Mouse (Mus musculus) myocyte (in vitro differentiated cells): ENCODE measurements at regions not wholly inside any gene's neighbourhood (a gene's known extent, or its start where the extent isn't known, plus 50 kb on each side); places are given as distances from the start of the nearest gene placed in this dataset.

Experiments used
- H3K27me3 ChIP-seq: one replicate; pipeline ENCODE4 v1.6.1; 2011; ENCODE audit not compliant: control insufficient read depth, insufficient read depth, insufficient read length
- H3K36me3 ChIP-seq: one replicate; pipeline ENCODE4 v1.6.1; 2011; ENCODE audit not compliant: control insufficient read depth, insufficient read depth
- H3K4me2 ChIP-seq: one replicate; pipeline ENCODE4 v1.6.1; 2011; ENCODE audit warnings: low read depth, control low read depth
- H3K4me3 ChIP-seq: one replicate; pipeline ENCODE4 v1.5.1; 2011; ENCODE audit warnings: mild to moderate bottlenecking, control low read depth, moderate library complexity
- H3K79me2 ChIP-seq: one replicate; pipeline ENCODE4 v1.6.1; 2011; ENCODE audit not compliant: control insufficient read depth, insufficient read depth
- H3ac ChIP-seq: one replicate; pipeline ENCODE4 v1.6.1; 2011; ENCODE audit not compliant: control insufficient read depth, insufficient read length
- CEBPB ChIP-seq: IDR thresholded peaks from 2 replicates; pipeline ENCODE4 v1.6.1; 2011; ENCODE audit warnings: mild to moderate bottlenecking, moderate library complexity; ENCODE audit not compliant: poor library complexity, insufficient read depth, severe bottlenecking
- E2F4 ChIP-seq: IDR thresholded peaks from one replicate; pipeline ENCODE4 v1.6.1; 2011; ENCODE audit warnings: mild to moderate bottlenecking, control low read depth, moderate library complexity; ENCODE audit not compliant: insufficient read depth
- MAX ChIP-seq: IDR thresholded peaks from one replicate; pipeline ENCODE4 v1.6.1; 2011; ENCODE audit warnings: low read depth, mild to moderate bottlenecking, control low read depth
- MYOD1 ChIP-seq, 3 experiments: IDR thresholded peaks; one replicate each; pipeline ENCODE4 v1.6.1; 2011; ENCODE audit warnings: control low read depth in 2 of 3, low read depth in 2 of 3, mild to moderate bottlenecking in 2 of 3, moderate library complexity in 1 of 3; ENCODE audit not compliant: insufficient read length in 2 of 3, control insufficient read depth in 1 of 3
- MYOG ChIP-seq, 3 experiments: IDR thresholded peaks; one replicate each; pipeline ENCODE4 v1.6.1; 2011; ENCODE audit warnings: control low read depth in 2 of 3, low read depth in 2 of 3, mild to moderate bottlenecking in 2 of 3; ENCODE audit not compliant: insufficient read length in 2 of 3, control insufficient read depth in 1 of 3, insufficient read depth in 1 of 3
- POLR2A ChIP-seq: IDR thresholded peaks from one replicate; pipeline ENCODE4 v1.6.1; 2011; ENCODE audit warnings: low read depth, mild to moderate bottlenecking, control low read depth, moderate library complexity; ENCODE audit not compliant: insufficient read length
- POLR2AphosphoS2 ChIP-seq: IDR thresholded peaks from one replicate; pipeline ENCODE4 v1.6.1; 2011; ENCODE audit warnings: low read depth, control low read depth; ENCODE audit not compliant: insufficient read length
- REST ChIP-seq: IDR thresholded peaks from one replicate; pipeline ENCODE4 v1.6.1; 2011; ENCODE audit warnings: mild to moderate bottlenecking, control low read depth, moderate library complexity; ENCODE audit not compliant: insufficient read depth, insufficient read length
- SRF ChIP-seq: IDR thresholded peaks from one replicate; pipeline ENCODE4 v1.6.1; 2011; ENCODE audit warnings: low read depth; ENCODE audit not compliant: control insufficient read depth, insufficient read length
- TCF12 ChIP-seq: IDR thresholded peaks from one replicate; pipeline ENCODE4 v1.6.1; 2011; ENCODE audit warnings: mild to moderate bottlenecking, control low read depth; ENCODE audit not compliant: poor library complexity, insufficient read depth, severe bottlenecking
- TCF3 ChIP-seq: IDR thresholded peaks from one replicate; pipeline ENCODE4 v1.6.1; 2011; ENCODE audit warnings: low read depth, control low read depth; ENCODE audit not compliant: insufficient read length
- USF1 ChIP-seq: IDR thresholded peaks from one replicate; pipeline ENCODE4 v1.6.1; 2011; ENCODE audit warnings: low read depth, mild to moderate bottlenecking, control low read depth, moderate library complexity

- Histone ChIP-seq H3K4me2 (no peak overlapping the region), H3K4me3 (no peak overlapping the region), H3K79me2 (no peaks in the 10 kb centered on the region), H3K27me3 (no peaks in the 10 kb centered on the region), H3ac (no peak overlapping the region), H3K36me3 (no peaks in the 10 kb centered on the region)
- TF ChIP-seq USF1 (no peak), MYOD1 (IDR thresholded peaks at IDR 0.05; ENCODE audit: control insufficient read depth in 1 of 3, insufficient read length in 2 of 3, low read depth in 2 of 3) (no peak), TCF12 (no peak), CEBPB (no peak), E2F4 (no peak), POLR2A (no peak), SRF (no peak), POLR2AphosphoS2 (no peak), TCF3 (no peak), MYOG (IDR thresholded peaks at IDR 0.05; ENCODE audit: control insufficient read depth in 1 of 3, insufficient read depth in 1 of 3, insufficient read length in 2 of 3, low read depth in 2 of 3) (no peak), MAX (no peak), REST (no peak)
These were observed 182.0 kb downstream of the Enc1 start for GRCm38 (mm10) chr13:97422897-97423296.

DNA sequence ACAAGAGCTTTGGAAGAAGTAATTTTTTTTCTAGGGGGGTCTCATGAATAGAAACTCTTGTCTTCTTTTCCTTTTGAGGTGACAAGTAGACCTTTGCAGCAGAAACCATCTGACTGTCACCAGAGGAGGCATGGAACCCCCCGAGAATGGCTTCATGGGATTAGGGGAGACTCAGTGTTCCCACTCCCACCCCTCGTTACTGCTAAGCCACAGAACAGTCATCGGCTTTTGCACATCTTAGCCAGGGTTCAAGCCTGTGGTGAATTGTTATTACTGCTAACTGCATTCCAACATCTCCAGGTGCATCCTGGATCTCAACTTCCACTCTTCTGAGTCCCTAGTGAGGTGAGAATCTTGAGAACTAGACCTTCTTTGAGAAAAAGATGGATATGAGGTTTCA is 180.9 kb downstream of the Enc1 start:
- Histone ChIP-seq H3K27me3 (no peaks in the 10 kb centered on the region), H3K36me3 (no peaks in the 10 kb centered on the region), H3K4me3 (no peak overlapping the region), H3K4me2 (no peak overlapping the region), H3ac (no peak overlapping the region), H3K79me2 (no peaks in the 10 kb centered on the region)
- no peak for TF ChIP-seq CEBPB
- no peak for TF ChIP-seq POLR2AphosphoS2
- TF ChIP-seq SRF, result no peak
- no peak for TF ChIP-seq TCF12
- TF ChIP-seq TCF3, result no peak
- TF ChIP-seq MAX, result no peak
- no peak for TF ChIP-seq E2F4
- no peak for TF ChIP-seq MYOD1 (IDR thresholded peaks at IDR 0.05; ENCODE audit: control insufficient read depth in 1 of 3, insufficient read length in 2 of 3, low read depth in 2 of 3)
- no peak for TF ChIP-seq MYOG (IDR thresholded peaks at IDR 0.05; ENCODE audit: control insufficient read depth in 1 of 3, insufficient read depth in 1 of 3, insufficient read length in 2 of 3, low read depth in 2 of 3)
- no peak for TF ChIP-seq REST
- no peak for TF ChIP-seq USF1
- no peak for TF ChIP-seq POLR2A

- H3K79me2 ChIP-seq, result no peaks in the 10 kb centered on the region
- no peaks in the 10 kb centered on the region for H3K36me3 ChIP-seq
- no peak overlapping the region for H3K4me3 ChIP-seq
- no peak overlapping the region for H3K4me2 ChIP-seq
- no peaks in the 10 kb centered on the region for H3K27me3 ChIP-seq
- H3ac ChIP-seq, result no peak overlapping the region
- TF ChIP-seq MAX (no peak), POLR2A (no peak)
These were observed 179.9 kb downstream of the Enc1 start for GRCm38 (mm10) chr13:97420773-97421172.

DNA sequence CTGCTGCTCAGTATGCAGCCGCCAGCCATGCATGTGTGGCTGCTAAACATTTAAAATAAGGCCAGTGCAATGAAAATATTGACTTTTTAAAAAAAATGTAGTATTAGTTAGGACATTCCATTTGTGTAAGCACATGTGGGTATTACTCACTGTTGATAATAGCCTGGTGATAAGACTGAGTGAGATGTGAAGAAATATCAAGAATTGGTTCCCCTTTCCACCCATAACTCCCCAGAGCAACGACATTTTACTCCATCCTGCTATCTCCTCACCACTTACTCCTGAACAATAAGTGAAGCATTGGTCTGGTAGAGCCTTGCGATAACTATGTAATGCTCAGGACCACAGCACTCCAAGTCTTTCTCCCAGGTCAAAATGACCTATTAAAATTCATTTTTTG is 178.2 kb downstream of the Enc1 start:
- H3K79me2 ChIP-seq, result no peaks in the 10 kb centered on the region
- TF ChIP-seq USF1, result no peak
- TF ChIP-seq MYOG (IDR thresholded peaks at IDR 0.05; ENCODE audit: control insufficient read depth in 1 of 3, insufficient read depth in 1 of 3, insufficient read length in 2 of 3, low read depth in 2 of 3), result no peak
- TF ChIP-seq MAX, result no peak
- no peak for TF ChIP-seq TCF3
- no peak for TF ChIP-seq MYOD1 (IDR thresholded peaks at IDR 0.05; ENCODE audit: control insufficient read depth in 1 of 3, insufficient read length in 2 of 3, low read depth in 2 of 3)
- H3K36me3 ChIP-seq, result no peaks in the 10 kb centered on the region
- no peak overlapping the region for H3ac ChIP-seq
- no peaks in the 10 kb centered on the region for H3K27me3 ChIP-seq
- H3K4me3 ChIP-seq, result no peak overlapping the region
- no peak overlapping the region for H3K4me2 ChIP-seq

GRCm38 (mm10) chr13:97418681-97419080 is 177.8 kb downstream of the Enc1 start:
- no peaks in the 10 kb centered on the region for H3K36me3 ChIP-seq
- no peaks in the 10 kb centered on the region for H3K27me3 ChIP-seq

DNA sequence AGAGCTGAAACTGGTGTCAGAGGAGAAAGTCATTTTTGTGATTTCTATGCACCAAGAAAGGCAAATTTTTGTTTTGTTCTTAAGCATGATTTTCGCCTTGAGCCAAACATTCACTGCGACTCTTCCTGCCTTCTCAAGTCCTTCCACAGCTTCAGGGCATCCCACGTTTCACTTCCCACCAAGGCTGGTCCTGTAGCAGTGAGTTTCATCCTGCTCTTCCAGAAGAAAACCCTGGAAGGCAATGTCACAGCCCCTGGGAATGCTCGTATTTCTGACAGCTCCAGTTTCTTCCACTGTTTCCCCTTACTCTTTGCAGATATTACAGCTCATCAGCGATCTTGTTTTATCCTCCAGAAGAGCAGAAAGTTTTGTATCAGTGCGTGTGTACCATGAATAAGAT is 177.2 kb downstream of the Enc1 start:
- Histone ChIP-seq H3K36me3 (no peaks in the 10 kb centered on the region), H3K27me3 (no peaks in the 10 kb centered on the region), H3K4me2 (no peak overlapping the region), H3K4me3 (no peak overlapping the region), H3ac (no peak overlapping the region), H3K79me2 (no peaks in the 10 kb centered on the region)
- TF ChIP-seq POLR2A (no peak), REST (no peak), MAX (no peak), TCF3 (no peak)

More at GRCm38 (mm10) chr13:97418681-97419080, 177.8 kb downstream of the Enc1 start:
- Histone ChIP-seq H3K4me3 (no peak overlapping the region), H3K79me2 (no peaks in the 10 kb centered on the region), H3ac (no peak overlapping the region), H3K4me2 (no peak overlapping the region)
- TF ChIP-seq POLR2A (no peak), POLR2AphosphoS2 (no peak)
